Mouse (Mus musculus): Measurements from ENCODE around the gene Heg1. TPM values are rescaled to one million over a fixed set of nuclear protein-coding genes. Genes with fewer than 3 reads are reported as not detected.

Gene Heg1
- polyA plus RNA-seq, 1 experiment from 2014 or later: 9.1 TPM

DNA sequence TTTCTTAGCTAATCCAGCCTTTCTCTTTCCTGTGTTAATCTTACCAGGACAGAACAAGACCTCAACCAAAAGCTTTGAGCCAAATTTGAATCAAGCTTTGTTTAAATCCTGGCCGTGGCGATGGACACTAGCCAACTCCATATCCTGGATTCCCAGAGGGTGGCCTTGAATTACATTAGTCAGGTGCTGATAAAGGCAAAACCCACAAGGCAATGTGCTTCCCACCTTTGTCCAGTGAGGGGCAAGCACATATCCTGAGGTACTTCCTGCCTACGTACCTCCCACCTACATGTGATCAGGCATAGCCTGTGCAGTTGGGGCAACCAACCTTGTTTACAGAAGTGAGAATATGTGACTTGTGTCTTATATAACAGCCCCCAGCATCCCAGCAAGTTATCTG is 90.8 kb downstream of the Heg1 start:
- no peaks in the 10 kb centered on the region for H3K27me3 ChIP-seq (ENCODE audit: control insufficient read depth, insufficient read depth, low read length)
- no peak overlapping the region for H3K27ac ChIP-seq (replicated peaks)
- WGBS: 48% methylated on average over 3 of the region's 3 CpGs
- no peaks in the 10 kb centered on the region for H3K9me3 ChIP-seq (ENCODE audit: control insufficient read depth, low read length)
- no peak for TF ChIP-seq CTCF (IDR thresholded peaks at IDR 0.05; ENCODE audit: low read depth)
- TF ChIP-seq EP300 (optimal IDR thresholded peaks at IDR 0.05): no peak
- no peaks in the 10 kb centered on the region for H3K4me1 ChIP-seq (replicated peaks; ENCODE audit: control insufficient read depth, insufficient read depth)
- H3K4me2 ChIP-seq (replicated peaks; ENCODE audit: low read depth): no peak overlapping the region
- H3K36me3 ChIP-seq (ENCODE audit: control insufficient read depth, insufficient read depth, low read length): no peaks in the 10 kb centered on the region
- ATAC-seq (ENCODE audit: low FRiP score, low TSS enrichment) (no peak), DNase-seq (ENCODE audit: low spot score) (no peak)
- no peak overlapping the region for H3K4me3 ChIP-seq (ENCODE audit: low read depth, low read length)
- no peak overlapping the region for H3K9ac ChIP-seq (ENCODE audit: low read length)

DNA sequence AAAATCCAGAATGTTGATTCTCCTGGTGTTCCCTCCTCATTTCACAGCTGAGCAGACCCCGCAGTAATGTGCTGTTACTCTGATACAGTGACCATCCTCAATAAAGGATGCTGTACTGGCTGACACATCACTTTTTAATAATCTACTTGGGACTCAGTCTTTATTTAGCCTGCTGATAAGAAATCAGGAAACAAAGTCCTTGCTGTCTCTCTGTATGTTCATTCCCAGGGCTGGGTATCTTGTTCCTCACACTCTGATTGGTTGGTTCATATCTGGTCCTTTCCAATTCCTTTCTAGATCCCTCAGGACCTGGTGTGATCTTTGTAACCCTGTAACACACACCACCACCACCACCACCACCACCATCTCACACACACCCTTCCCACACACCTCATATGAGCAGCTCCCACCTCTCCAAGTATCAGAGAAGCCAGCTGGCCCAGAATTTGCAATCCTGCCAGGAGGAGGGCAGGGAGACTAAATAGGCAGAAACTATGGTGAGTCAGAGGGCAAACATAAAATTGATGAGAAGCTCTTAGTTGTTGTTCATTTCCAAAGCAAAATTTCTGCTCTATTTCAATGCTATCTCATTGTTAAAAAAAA is 91.7 kb downstream of the Heg1 start:
- ATAC-seq (ENCODE audit: low FRiP score, low TSS enrichment): no peak
- no peak overlapping the region for H3K9ac ChIP-seq (ENCODE audit: low read length)
- H3K4me2 ChIP-seq (replicated peaks; ENCODE audit: low read depth): no peak overlapping the region
- H3K36me3 ChIP-seq (ENCODE audit: control insufficient read depth, insufficient read depth, low read length): no peaks in the 10 kb centered on the region
- H3K9me3 ChIP-seq (ENCODE audit: control insufficient read depth, low read length): no peaks in the 10 kb centered on the region
- no peak overlapping the region for H3K27ac ChIP-seq (replicated peaks)
- DNase-seq (ENCODE audit: low spot score): no peak
- 84% methylated on average over 1 of the region's 1 CpGs for WGBS
- no peak for TF ChIP-seq CTCF (IDR thresholded peaks at IDR 0.05; ENCODE audit: low read depth)
- TF ChIP-seq EP300 (optimal IDR thresholded peaks at IDR 0.05): no peak
- H3K4me1 ChIP-seq (replicated peaks; ENCODE audit: control insufficient read depth, insufficient read depth): no peaks in the 10 kb centered on the region
- no peaks in the 10 kb centered on the region for H3K27me3 ChIP-seq (ENCODE audit: control insufficient read depth, insufficient read depth, low read length)
- H3K4me3 ChIP-seq (ENCODE audit: low read depth, low read length): no peak overlapping the region

DNA sequence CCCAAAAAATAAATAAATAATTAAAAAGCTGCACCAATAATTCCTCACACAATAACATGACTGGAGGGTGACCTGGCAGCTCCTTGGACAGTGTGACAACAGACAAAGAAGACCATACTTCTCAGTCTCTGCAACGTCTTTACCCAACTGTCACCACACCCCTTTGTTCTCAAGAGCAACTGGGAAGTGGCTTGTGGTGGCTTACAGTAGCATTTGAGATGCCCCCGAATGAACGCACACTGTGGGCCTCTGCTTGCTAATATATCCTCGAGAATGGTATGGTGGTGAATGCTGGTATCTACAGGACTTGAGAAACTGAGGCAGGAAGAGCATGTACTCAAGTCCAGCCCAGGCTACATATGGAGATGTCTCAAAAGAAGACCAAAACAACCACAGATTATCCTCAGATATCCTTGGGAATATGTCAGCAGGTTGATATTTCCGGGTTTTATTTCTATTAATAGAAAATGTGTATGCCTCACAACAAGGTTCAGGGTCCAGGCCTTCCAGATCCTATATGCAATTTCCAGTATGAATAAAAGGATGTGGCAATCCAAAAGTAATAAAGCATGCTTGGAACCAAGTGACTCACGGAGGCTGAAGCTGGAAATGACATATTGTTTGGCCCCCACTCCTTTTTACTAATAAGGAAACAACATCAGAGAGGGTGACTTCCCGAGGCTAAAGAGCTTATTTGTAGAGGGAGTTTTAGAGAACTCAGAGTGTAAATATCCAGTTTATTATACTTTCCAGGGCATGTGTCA is 92.8 kb downstream of the Heg1 start:
- H3K9ac ChIP-seq (ENCODE audit: low read length): no peak overlapping the region
- H3K27me3 ChIP-seq (ENCODE audit: control insufficient read depth, insufficient read depth, low read length): no peaks in the 10 kb centered on the region
- TF ChIP-seq CTCF (IDR thresholded peaks at IDR 0.05; ENCODE audit: low read depth) (no peak), EP300 (optimal IDR thresholded peaks at IDR 0.05) (no peak)
- no peaks in the 10 kb centered on the region for H3K9me3 ChIP-seq (ENCODE audit: control insufficient read depth, low read length)
- no peak overlapping the region for H3K4me2 ChIP-seq (replicated peaks; ENCODE audit: low read depth)
- no peaks in the 10 kb centered on the region for H3K4me1 ChIP-seq (replicated peaks; ENCODE audit: control insufficient read depth, insufficient read depth)
- ATAC-seq (ENCODE audit: low FRiP score, low TSS enrichment) (peak; percentile 60), DNase-seq (ENCODE audit: low spot score) (no peak)
- no peak overlapping the region for H3K4me3 ChIP-seq (ENCODE audit: low read depth, low read length)
- WGBS: 56% methylated on average over 7 of the region's 7 CpGs
- no peak overlapping the region for H3K27ac ChIP-seq (replicated peaks)
- no peaks in the 10 kb centered on the region for H3K36me3 ChIP-seq (ENCODE audit: control insufficient read depth, insufficient read depth, low read length)

DNA sequence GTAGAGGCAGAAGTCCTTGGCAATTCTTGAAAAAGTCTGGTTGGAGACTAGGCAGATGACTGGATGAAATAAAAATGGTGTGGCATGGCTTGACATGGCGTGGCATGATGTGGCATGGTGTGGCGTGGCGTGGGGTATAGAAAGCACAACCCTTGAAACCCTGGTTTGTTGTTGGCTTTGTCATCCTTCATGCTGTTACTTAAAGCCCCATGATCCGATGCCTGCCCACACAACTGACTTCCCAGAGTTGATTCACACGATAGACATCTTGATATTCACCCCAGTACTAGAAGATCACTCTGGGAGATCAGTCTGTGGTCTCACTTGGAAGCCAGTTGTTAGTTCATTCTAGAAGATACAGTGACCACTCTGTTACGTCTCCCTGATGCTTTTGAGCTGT is 93.4 kb downstream of the Heg1 start:
- Histone ChIP-seq H3K4me3 (ENCODE audit: low read depth, low read length) (no peak overlapping the region), H3K4me1 (replicated peaks; ENCODE audit: control insufficient read depth, insufficient read depth) (no peaks in the 10 kb centered on the region), H3K9ac (ENCODE audit: low read length) (no peak overlapping the region), H3K27ac (replicated peaks) (no peak overlapping the region), H3K9me3 (ENCODE audit: control insufficient read depth, low read length) (no peaks in the 10 kb centered on the region), H3K27me3 (ENCODE audit: control insufficient read depth, insufficient read depth, low read length) (no peaks in the 10 kb centered on the region), H3K36me3 (ENCODE audit: control insufficient read depth, insufficient read depth, low read length) (no peaks in the 10 kb centered on the region), H3K4me2 (replicated peaks; ENCODE audit: low read depth) (no peak overlapping the region)
- ATAC-seq (ENCODE audit: low FRiP score, low TSS enrichment): no peak
- TF ChIP-seq EP300 (optimal IDR thresholded peaks at IDR 0.05) (no peak), CTCF (IDR thresholded peaks at IDR 0.05; ENCODE audit: low read depth) (no peak)
- WGBS: 83% methylated on average over 6 of the region's 6 CpGs
- no peak for DNase-seq (ENCODE audit: low spot score)

DNA sequence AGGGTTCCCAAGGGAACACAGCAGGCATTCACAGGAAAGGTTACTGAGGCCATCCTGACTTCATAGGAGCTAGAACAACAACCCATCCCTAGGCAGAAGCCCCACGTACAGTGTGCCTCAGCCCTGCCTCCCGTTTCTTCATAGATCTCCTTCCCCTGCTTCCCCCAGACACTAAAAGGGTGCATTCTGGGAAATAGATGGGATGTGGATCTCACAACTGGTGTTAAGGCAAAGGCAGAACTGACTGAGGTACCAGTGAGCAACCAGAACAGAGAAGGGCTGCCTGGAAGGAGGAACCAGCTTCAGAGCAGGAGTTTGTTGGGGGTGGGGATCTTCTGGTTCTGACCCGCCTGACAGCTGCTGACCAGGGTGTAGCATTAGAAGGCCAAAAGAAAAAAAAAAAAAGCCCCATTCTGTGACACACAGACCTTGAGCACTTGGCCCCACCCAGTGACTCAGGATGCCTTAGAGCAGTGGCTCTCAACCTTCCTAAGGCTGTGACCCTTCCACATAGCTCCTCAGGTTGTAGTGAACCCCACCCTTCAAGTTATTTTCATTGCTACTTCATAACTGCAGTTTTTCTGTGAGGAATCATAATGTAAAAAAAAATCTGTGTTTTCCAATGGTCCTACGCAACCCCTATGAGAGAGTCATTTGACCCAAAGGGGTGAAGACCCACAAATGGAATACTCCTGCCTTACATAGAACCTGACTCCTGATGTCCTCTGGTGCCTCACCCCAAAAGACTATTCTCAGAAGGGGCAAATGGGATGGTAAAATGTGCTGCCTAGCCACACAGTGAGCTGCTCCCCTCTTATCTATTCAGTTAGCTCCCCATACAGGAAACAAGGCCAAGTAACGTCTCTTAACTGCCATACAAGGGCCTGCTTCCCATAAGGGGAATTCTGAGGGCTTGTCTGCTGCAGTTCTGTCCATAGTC is 97.9 kb downstream of the Heg1 start:
- no peak for TF ChIP-seq EP300 (optimal IDR thresholded peaks at IDR 0.05)
- TF ChIP-seq CTCF (IDR thresholded peaks at IDR 0.05; ENCODE audit: low read depth): no peak
- WGBS: 66% methylated on average over 5 of the region's 5 CpGs
- no peaks in the 10 kb centered on the region for H3K4me1 ChIP-seq (replicated peaks; ENCODE audit: control insufficient read depth, insufficient read depth)
- peak; percentile 54 for ATAC-seq (ENCODE audit: low FRiP score, low TSS enrichment)
- H3K9ac ChIP-seq (ENCODE audit: low read length): no peak overlapping the region
- H3K4me2 ChIP-seq (replicated peaks; ENCODE audit: low read depth): no peak overlapping the region
- no peak overlapping the region for H3K4me3 ChIP-seq (ENCODE audit: low read depth, low read length)
- no peaks in the 10 kb centered on the region for H3K36me3 ChIP-seq (ENCODE audit: control insufficient read depth, insufficient read depth, low read length)
- no peaks in the 10 kb centered on the region for H3K27me3 ChIP-seq (ENCODE audit: control insufficient read depth, insufficient read depth, low read length)
- no peaks in the 10 kb centered on the region for H3K9me3 ChIP-seq (ENCODE audit: control insufficient read depth, low read length)
- peak; percentile 42 for DNase-seq (ENCODE audit: low spot score)
- no peak overlapping the region for H3K27ac ChIP-seq (replicated peaks)

Measured in stomach, postnatal 0 days (tissue).